Mouse (Mus musculus) midbrain, embryonic 15.5 days (tissue): ENCODE measurements around the gene Gpc5. TPM values are rescaled to one million over a fixed set of nuclear protein-coding genes. Genes with fewer than 3 reads are reported as not detected.

ENCODE experiments used
- ATAC-seq: fragments of 200-750 bp; cut with Nextera tagmentation; replicated peaks from 2 replicates; pipeline ENCODE4 v1.8.0; 2017; ENCODE audit warnings: moderate TSS enrichment
- H3K27ac ChIP-seq: fragments of 300-500 bp; sonication (generic); 2 replicates; pipeline ENCODE4 v1.5.1; 2015; ENCODE audit warnings: mild to moderate bottlenecking, inconsistent platforms
- H3K27me3 ChIP-seq: fragments of 300-500 bp; sonication (generic); replicated peaks from 2 replicates; pipeline ENCODE4 v1.6.1; 2015; ENCODE audit warnings: inconsistent platforms
- H3K36me3 ChIP-seq: fragments of 300-500 bp; sonication (generic); replicated peaks from 2 replicates; pipeline ENCODE4 v1.6.1; 2015; ENCODE audit warnings: inconsistent platforms
- H3K4me1 ChIP-seq: fragments of 300-500 bp; sonication (generic); 2 replicates; pipeline ENCODE4 v1.6.1; 2015; ENCODE audit warnings: inconsistent platforms
- H3K4me2 ChIP-seq: fragments of 300-500 bp; sonication (generic); 2 replicates; pipeline ENCODE4 v1.6.1; 2015; ENCODE audit warnings: inconsistent platforms, mild to moderate bottlenecking, moderate library complexity
- H3K4me3 ChIP-seq: fragments of 300-500 bp; sonication (generic); 2 replicates; pipeline ENCODE4 v1.5.1; 2015; ENCODE audit warnings: mild to moderate bottlenecking, inconsistent platforms
- H3K9ac ChIP-seq: fragments of 300-500 bp; sonication (generic); 2 replicates; pipeline ENCODE4 v1.6.1; 2015; ENCODE audit warnings: mild to moderate bottlenecking, inconsistent platforms
- H3K9me3 ChIP-seq: fragments of 300-500 bp; sonication (generic); 2 replicates; pipeline ENCODE4 v1.6.1; 2016; ENCODE audit warnings: inconsistent platforms
- WGBS: fragments of 180-500 bp; shearing (Covaris S2); methylation state at CpG from one replicate; pipeline ENCODE4 v1.1.7; 2015; ENCODE audit warnings: mixed read lengths; 5-methylcytosine and 5-hydroxymethylcytosine counted together
- polyA plus RNA-seq: library from polyadenylated mRNA; unstranded; fragments of >200 nt; fragmentation: Nextera tagmentation; extraction: Ambion mirVana; gene quantifications from 2 replicates; pipeline ENCODE4 v1.2.1, GENCODE M21; 2015

Gpc5 gene
- polyA plus RNA-seq, 1 experiment from 2014 or later: 7.2 TPM

DNA sequence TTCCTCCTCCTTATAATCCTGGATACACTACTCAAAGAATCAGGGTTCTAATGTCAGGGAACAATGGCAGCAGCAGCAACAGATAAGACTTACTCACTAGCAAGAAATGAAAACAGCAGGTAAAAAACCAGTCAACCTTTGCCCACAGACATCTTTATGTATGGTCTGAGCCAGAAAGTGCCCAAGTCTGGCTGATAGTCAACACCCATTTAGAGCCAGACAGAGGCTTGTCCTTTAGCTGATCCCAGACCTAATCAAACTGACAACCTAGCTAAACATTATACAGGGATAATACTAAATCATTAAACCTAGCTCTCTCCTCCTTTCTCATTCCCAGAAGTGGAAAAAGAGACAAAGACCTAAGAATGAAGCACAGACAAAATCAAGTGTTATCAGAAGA lies 1225.5 kb downstream of the Gpc5 start:
- Histone ChIP-seq H3K36me3 (no peaks in the 10 kb centered on the region), H3K27ac (no peak overlapping the region), H3K4me3 (no peak overlapping the region)

DNA sequence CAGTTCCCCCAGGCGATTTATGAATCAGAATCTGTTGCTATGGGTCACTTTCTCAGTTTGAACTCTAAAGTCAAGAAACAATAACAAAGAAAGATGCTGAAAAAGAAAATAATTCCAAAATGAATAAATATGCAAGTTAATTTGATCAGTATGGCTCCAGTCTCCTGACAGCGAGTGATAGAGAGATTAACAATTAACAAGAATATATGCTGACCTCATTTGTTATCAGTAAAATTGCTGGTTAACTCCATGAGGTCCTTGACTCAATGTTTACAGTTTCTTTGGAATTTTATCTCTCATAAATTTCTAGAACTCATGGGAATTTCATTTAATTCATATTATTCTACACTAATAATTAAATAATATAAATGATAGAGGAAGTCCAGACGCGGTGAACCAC lies 1244.2 kb downstream of the Gpc5 start:
- ATAC-seq: no peak
- Histone ChIP-seq H3K36me3 (no peaks in the 10 kb centered on the region), H3K4me1 (no peaks in the 10 kb centered on the region), H3K4me2 (no peak overlapping the region), H3K4me3 (no peak overlapping the region), H3K27ac (no peak overlapping the region), H3K9me3 (no peaks in the 10 kb centered on the region), H3K27me3 (no peaks in the 10 kb centered on the region), H3K9ac (no peak overlapping the region)
- WGBS: 74% methylated on average over 4 of the region's 4 CpGs

More for the DNA sequence above, 1225.5 kb downstream of the Gpc5 start:
- Histone ChIP-seq H3K4me1 (no peaks in the 10 kb centered on the region), H3K27me3 (no peaks in the 10 kb centered on the region), H3K9me3 (no peaks in the 10 kb centered on the region), H3K4me2 (no peak overlapping the region), H3K9ac (no peak overlapping the region)
- no peak for ATAC-seq

DNA sequence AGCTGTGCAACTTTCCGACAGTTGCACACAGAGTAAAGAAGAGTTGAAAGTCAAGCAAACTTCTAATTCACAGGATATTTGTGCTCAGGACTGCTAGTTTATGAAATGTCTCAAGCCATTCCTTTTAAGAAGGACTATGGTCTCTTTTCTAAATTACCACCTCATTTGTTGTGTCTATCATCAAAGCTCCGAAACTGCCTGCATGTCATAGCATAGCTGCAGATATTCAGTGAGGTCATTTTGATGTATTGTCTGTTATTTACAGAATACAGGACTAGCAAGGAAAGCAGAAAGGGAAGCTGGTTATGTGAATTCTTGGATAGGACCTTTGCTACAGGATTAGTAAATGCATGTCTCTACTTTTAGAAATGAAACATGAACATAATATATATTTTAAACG lies 1246.4 kb downstream of the Gpc5 start:
- 87% methylated on average over 3 of the region's 3 CpGs for WGBS
- no peak overlapping the region for H3K9ac ChIP-seq
- H3K36me3 ChIP-seq: no peaks in the 10 kb centered on the region
- H3K4me3 ChIP-seq: no peak overlapping the region
- H3K27ac ChIP-seq: no peak overlapping the region
- H3K4me2 ChIP-seq: no peak overlapping the region
- H3K4me1 ChIP-seq: no peaks in the 10 kb centered on the region
- no peaks in the 10 kb centered on the region for H3K27me3 ChIP-seq
- no peak for ATAC-seq
- H3K9me3 ChIP-seq: no peaks in the 10 kb centered on the region

GRCm38 (mm10) chr14:116348560-116348959 lies 1256.5 kb downstream of the Gpc5 start:
- 76% methylated on average over 3 of the region's 3 CpGs for WGBS
- ATAC-seq: no peak
- Histone ChIP-seq H3K36me3 (no peaks in the 10 kb centered on the region), H3K9ac (no peak overlapping the region), H3K9me3 (no peaks in the 10 kb centered on the region), H3K4me3 (no peak overlapping the region), H3K4me1 (no peaks in the 10 kb centered on the region), H3K27ac (no peak overlapping the region), H3K4me2 (no peak overlapping the region), H3K27me3 (no peaks in the 10 kb centered on the region)

DNA sequence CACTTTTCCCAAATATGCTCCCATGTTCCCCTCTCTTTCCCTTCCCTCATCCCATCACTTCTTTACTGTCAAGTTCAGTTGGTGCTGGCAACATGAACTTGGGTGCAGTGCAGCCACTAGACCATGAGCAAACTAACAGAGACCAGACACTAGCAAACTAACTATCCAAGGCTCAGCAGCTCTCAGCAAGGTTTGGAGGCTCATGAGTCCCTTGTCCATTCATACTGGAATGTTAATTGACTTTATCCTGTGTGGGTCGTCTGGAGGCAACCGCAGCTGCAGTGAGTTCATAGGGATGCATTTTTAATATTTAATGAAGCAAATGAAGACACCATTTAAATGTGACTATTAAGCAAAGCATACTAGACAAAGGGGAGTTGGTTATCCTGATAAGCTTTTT lies 1292.6 kb downstream of the Gpc5 start:
- no peak overlapping the region for H3K4me2 ChIP-seq
- no peak overlapping the region for H3K9ac ChIP-seq
- WGBS: 50% methylated on average over 2 of the region's 2 CpGs
- H3K4me1 ChIP-seq: no peaks in the 10 kb centered on the region
- no peak overlapping the region for H3K4me3 ChIP-seq
- no peaks in the 10 kb centered on the region for H3K36me3 ChIP-seq
- H3K27me3 ChIP-seq: no peaks in the 10 kb centered on the region
- H3K9me3 ChIP-seq: no peaks in the 10 kb centered on the region
- no peak overlapping the region for H3K27ac ChIP-seq
- ATAC-seq: no peak

DNA sequence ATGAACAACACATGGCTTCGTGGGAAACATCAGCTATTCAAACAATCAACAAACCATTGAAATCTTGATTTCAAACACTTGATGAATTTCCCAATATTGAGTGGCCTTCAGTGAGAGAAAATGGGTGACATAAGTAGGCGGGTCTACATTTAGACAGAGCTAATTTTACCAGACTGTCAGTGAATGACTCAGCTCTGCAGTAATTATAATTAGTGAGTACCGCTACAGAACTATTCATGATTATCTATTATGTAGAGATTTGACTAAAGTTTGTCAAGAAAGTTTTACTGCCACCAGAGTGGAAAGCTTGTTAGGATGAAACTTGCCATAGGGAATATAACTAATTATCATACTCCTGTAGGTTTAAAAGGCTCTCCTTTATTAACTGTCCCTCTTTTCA lies 1323.5 kb downstream of the Gpc5 start:
- no peaks in the 10 kb centered on the region for H3K27me3 ChIP-seq
- no peaks in the 10 kb centered on the region for H3K36me3 ChIP-seq
- H3K9me3 ChIP-seq: no peaks in the 10 kb centered on the region
- ATAC-seq: no peak
- no peaks in the 10 kb centered on the region for H3K4me1 ChIP-seq
- WGBS: 85% methylated on average over 3 of the region's 3 CpGs
- H3K4me3 ChIP-seq: no peak overlapping the region
- H3K4me2 ChIP-seq: no peak overlapping the region
- no peak overlapping the region for H3K9ac ChIP-seq
- no peak overlapping the region for H3K27ac ChIP-seq

DNA sequence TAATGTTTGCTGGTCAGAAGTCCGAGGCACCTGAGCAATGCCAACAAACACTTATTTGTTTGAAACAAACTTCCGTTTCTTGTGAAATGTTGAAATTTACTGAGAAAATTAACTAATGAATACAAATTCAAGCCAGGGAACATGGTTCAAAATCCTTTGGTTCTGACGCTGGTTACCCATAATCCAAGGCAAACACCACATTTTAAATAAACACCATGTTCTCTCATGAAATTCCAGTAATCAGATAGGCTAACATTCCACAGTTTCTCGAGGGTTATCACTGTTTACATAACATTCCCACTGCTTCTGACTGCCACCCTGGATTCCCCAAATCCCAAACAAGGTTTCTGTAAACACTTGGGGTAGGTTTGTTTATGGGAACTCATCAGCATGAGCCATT lies 1356.2 kb downstream of the Gpc5 start:
- H3K4me1 ChIP-seq: no peaks in the 10 kb centered on the region
- H3K4me2 ChIP-seq: no peak overlapping the region
- 79% methylated on average over 4 of the region's 4 CpGs for WGBS
- no peak overlapping the region for H3K9ac ChIP-seq
- no peak overlapping the region for H3K27ac ChIP-seq
- H3K27me3 ChIP-seq: no peaks in the 10 kb centered on the region
- no peak for ATAC-seq
- no peaks in the 10 kb centered on the region for H3K36me3 ChIP-seq
- H3K9me3 ChIP-seq: no peaks in the 10 kb centered on the region
- no peak overlapping the region for H3K4me3 ChIP-seq

DNA sequence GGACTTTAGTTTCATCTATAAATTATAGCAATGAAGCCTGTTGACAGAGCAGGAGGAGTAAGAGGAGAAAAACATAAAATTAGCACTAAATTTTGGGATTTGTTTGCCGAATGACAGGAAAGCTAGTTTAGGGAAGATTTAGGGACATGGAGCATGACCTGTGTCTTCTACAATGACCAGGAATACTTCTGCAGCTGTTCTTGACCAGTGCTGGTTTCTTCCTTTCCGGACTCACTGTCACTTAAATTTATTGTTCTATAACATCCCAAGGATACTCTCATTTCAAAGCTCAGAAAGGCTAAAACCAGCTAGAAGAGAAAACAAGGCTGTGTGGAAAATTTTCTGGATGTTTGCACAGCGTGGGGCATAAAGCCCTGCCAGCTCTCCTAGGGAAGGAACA lies 1361.3 kb downstream of the Gpc5 start:
- no peak overlapping the region for H3K4me3 ChIP-seq
- no peak overlapping the region for H3K4me2 ChIP-seq
- H3K9me3 ChIP-seq: no peaks in the 10 kb centered on the region
- H3K27ac ChIP-seq: no peak overlapping the region
- 81% methylated on average over 3 of the region's 3 CpGs for WGBS
- no peak for ATAC-seq
- no peak overlapping the region for H3K9ac ChIP-seq
- H3K27me3 ChIP-seq: no peaks in the 10 kb centered on the region
- H3K4me1 ChIP-seq: no peaks in the 10 kb centered on the region
- no peaks in the 10 kb centered on the region for H3K36me3 ChIP-seq

- WGBS: 57% methylated on average over 4 of the region's 4 CpGs
- no peak for ATAC-seq
- Histone ChIP-seq H3K4me3 (no peak overlapping the region), H3K4me1 (no peaks in the 10 kb centered on the region), H3K36me3 (no peaks in the 10 kb centered on the region), H3K9me3 (no peaks in the 10 kb centered on the region), H3K27me3 (no peaks in the 10 kb centered on the region), H3K4me2 (no peak overlapping the region), H3K27ac (no peak overlapping the region), H3K9ac (no peak overlapping the region)
These were observed 1364.2 kb downstream of the Gpc5 start for GRCm38 (mm10) chr14:116456211-116456610.

GRCm38 (mm10) chr14:116473378-116474179 lies 1381.6 kb downstream of the Gpc5 start:
- H3K9ac ChIP-seq: no peak overlapping the region
- WGBS: 85% methylated on average over 8 of the region's 8 CpGs
- ATAC-seq: no peak

DNA sequence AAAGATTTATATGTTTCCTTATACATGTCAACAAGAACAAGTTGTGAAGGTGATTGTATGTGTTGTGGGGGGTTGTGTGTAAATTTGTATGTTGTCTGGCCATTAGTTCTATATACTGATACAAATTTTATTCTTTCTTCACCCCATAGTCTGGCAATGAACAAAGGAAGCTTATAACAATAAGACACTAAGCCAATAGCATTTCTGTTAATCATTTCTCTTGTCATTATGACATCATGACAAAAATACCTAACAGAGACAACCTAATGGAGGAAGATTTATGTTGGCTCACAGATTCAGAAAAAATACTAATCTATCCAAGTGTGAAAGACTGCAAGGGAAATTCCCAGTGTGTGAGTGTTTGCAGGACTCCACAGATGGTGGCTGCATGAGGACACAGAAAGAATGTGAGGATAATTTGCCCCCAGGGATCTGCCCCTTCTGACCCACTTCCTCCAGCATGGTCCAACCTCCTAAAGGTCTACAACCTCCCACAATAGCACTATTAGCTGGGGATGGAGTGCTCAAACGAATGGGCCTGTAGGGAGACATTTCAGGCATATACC lies 1402.4 kb downstream of the Gpc5 start:
- Histone ChIP-seq H3K36me3 (no peaks in the 10 kb centered on the region), H3K4me1 (no peaks in the 10 kb centered on the region), H3K4me3 (no peak overlapping the region), H3K4me2 (no peak overlapping the region), H3K9me3 (no peaks in the 10 kb centered on the region), H3K9ac (no peak overlapping the region), H3K27me3 (no peaks in the 10 kb centered on the region), H3K27ac (no peak overlapping the region)
- WGBS: 45% methylated on average over 1 of the region's 1 CpGs
- ATAC-seq: no peak

More at GRCm38 (mm10) chr14:116473378-116474179, 1381.6 kb downstream of the Gpc5 start:
- Histone ChIP-seq H3K9me3 (no peaks in the 10 kb centered on the region), H3K4me1 (no peaks in the 10 kb centered on the region), H3K27ac (no peak overlapping the region), H3K4me2 (no peak overlapping the region), H3K4me3 (no peak overlapping the region), H3K36me3 (no peaks in the 10 kb centered on the region), H3K27me3 (no peaks in the 10 kb centered on the region)

DNA sequence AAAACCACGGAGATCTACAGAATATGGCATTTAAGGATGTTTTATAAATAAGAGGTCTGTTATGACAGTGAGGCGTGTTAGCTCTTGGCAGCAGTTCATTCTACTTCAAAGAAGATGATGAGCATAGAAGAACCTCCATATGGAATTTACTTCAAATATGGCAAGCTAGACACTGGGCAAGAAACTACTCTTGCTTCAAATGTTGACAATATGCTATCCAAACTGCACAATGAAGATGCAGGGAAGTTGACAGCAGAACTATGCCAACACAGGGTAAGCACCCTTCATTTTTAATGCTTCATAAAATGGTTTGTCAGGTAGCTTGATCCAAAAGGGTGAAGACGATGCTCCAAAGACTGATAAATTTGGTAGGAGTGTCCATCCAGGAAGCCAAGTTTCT lies 1446.2 kb downstream of the Gpc5 start:
- Histone ChIP-seq H3K36me3 (no peaks in the 10 kb centered on the region), H3K27me3 (no peaks in the 10 kb centered on the region), H3K9me3 (no peaks in the 10 kb centered on the region), H3K4me2 (no peak overlapping the region), H3K27ac (no peak overlapping the region), H3K9ac (no peak overlapping the region), H3K4me3 (no peak overlapping the region), H3K4me1 (no peaks in the 10 kb centered on the region)
- ATAC-seq: no peak
- WGBS: 89% methylated on average over 3 of the region's 3 CpGs

DNA sequence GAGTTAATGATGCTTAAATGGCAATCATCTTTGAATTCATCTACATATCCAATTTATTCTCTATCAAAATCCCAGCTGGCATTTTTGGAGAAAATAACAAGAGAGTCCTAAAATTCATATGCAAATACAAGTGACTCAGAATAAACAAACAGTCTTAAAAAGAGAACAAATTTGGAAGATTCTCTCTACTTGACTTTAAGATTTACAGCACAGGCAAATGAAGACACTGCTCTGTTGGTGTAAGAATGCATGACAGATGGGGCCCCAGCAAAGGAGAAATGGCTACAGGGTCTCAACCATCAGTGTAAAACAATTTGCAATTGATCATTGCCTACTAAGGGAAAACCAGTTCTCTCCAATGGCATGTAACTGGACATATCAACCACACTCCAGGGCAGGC lies 1451.7 kb downstream of the Gpc5 start:
- Histone ChIP-seq H3K36me3 (no peaks in the 10 kb centered on the region), H3K4me2 (no peak overlapping the region), H3K27me3 (no peaks in the 10 kb centered on the region), H3K4me1 (no peaks in the 10 kb centered on the region), H3K9ac (no peak overlapping the region), H3K4me3 (no peak overlapping the region), H3K27ac (no peak overlapping the region), H3K9me3 (no peaks in the 10 kb centered on the region)
- no peak for ATAC-seq
